8 mouse cellular contexts compared by ENCODE assay signal in the genomic region with DNA sequence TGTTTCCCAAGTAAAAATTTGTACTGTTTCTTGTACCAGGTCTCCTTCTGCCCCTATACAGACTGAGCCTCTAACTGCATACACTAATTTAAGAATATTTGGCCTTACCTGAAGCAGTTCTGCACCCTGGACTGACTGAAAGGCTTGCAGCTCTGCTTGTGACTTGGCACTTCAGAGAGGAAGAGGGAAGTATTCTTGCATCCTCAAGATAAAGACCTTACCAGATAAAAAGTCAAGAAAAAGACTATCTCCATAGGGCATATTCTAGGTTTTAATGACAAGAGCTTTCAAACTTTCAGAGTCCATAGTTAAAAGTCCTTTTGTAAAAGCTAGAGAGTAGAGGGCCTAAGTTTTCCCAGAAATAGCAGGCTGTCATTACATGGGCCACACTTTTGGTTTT. TPM values are rescaled to one million over a fixed set of nuclear protein-coding genes. Genes with fewer than 3 reads are reported as not detected.
DNase-seq lines count a peak whose midpoint lies in the region; ATAC-seq and TF ChIP-seq lines count a peak whose summit lies in the region.

A gene (minus strand): TSS at position 133 of the 400 bp plus-strand sequence.

- H3K4me3 ChIP-seq in heart, embryonic 13.5 days: peak within 1 kb of the TSS; percentile 68
- H3K4me3 ChIP-seq in G1E (ENCODE audit: low read depth, low read length): peak within 1 kb of the TSS; percentile 68
- peak within 1 kb of the TSS; percentile 72 for H3K4me3 ChIP-seq in forebrain, embryonic 16.5 days (replicated peaks; ENCODE audit: low read length)

- H3K27ac ChIP-seq in heart, embryonic 13.5 days (replicated peaks): no peak within 1 kb of the TSS
- no peak within 1 kb of the TSS for H3K27ac ChIP-seq in forebrain, embryonic 16.5 days (ENCODE audit: low read length)

- peaks cover 20% of the 10 kb centered on the region for H3K4me1 ChIP-seq in heart, embryonic 13.5 days
- H3K4me1 ChIP-seq in G1E (ENCODE audit: insufficient read depth, low read depth, low read length): peaks cover 49% of the 10 kb centered on the region
- peaks cover 18% of the 10 kb centered on the region for H3K4me1 ChIP-seq in forebrain, embryonic 16.5 days (replicated peaks; ENCODE audit: control insufficient read depth, insufficient read depth, low read length)

- peaks cover 65% of the 10 kb centered on the region for H3K27me3 ChIP-seq in heart, embryonic 13.5 days (replicated peaks)
- peaks cover 11% of the 10 kb centered on the region; the same call in 1 of the 2 replicates for H3K27me3 ChIP-seq in G1E (ENCODE audit: insufficient read depth, low read length)
- peaks cover 38% of the 10 kb centered on the region for H3K27me3 ChIP-seq in forebrain, embryonic 16.5 days (replicated peaks; ENCODE audit: control insufficient read depth, insufficient read depth, low read length)

- intact Hi-C loops in left cerebral cortex, postnatal 4 days (cut with DNase I): loop anchor here (10.0 kb wide), 1 partner anchor 686 kb away; no protein-coding TSS in a partner anchor

- no peaks in the 10 kb centered on the region for H3K9me3 ChIP-seq in heart, embryonic 13.5 days
- H3K9me3 ChIP-seq in G1E (replicated peaks): peaks cover 15% of the 10 kb centered on the region
- no peaks in the 10 kb centered on the region for H3K9me3 ChIP-seq in forebrain, embryonic 16.5 days (ENCODE audit: control insufficient read depth, low read length)

- H3K9ac ChIP-seq in heart, embryonic 13.5 days: peak within 1 kb of the TSS; percentile 76; the same call in 1 of the 2 replicates
- peak within 1 kb of the TSS; percentile 41 for H3K9ac ChIP-seq in forebrain, embryonic 16.5 days (replicated peaks; ENCODE audit: low read depth, low read length)

- TF ChIP-seq CTCF in G1E (IDR thresholded peaks at IDR 0.05; ENCODE audit: low read depth, low read length): no peak

- peaks cover 11% of the 10 kb centered on the region for H3K36me3 ChIP-seq in heart, embryonic 13.5 days
- H3K36me3 ChIP-seq in G1E (replicated peaks): peaks cover 56% of the 10 kb centered on the region
- H3K36me3 ChIP-seq in forebrain, embryonic 16.5 days (ENCODE audit: control insufficient read depth, insufficient read depth): no peaks in the 10 kb centered on the region

- ATAC-seq in heart, embryonic 13.5 days (ENCODE audit: extremely low read depth, insufficient number of reproducible peaks, low FRiP score, low TSS enrichment): no peak
- peak; percentile 60 for ATAC-seq in G1E (ENCODE audit: extremely low read depth, insufficient number of reproducible peaks, low FRiP score, poor library complexity, severe bottlenecking)
- no peak for ATAC-seq in forebrain, embryonic 16.5 days
- peak; percentile 63 for ATAC-seq in megakaryocyte progenitor cell, adult 5-6 weeks (replicated peaks; ENCODE audit: poor library complexity)

- DNase-seq in heart, adult 11 months: no peak
- DNase-seq in G1E (ENCODE audit: low spot score): peak; percentile 45
- DNase-seq in cerebellum, postnatal 36 days: no peak
- DNase-seq in left cerebral cortex, postnatal 4 days: no peak
- DNase-seq in kidney, adult 9 months: no peak

- peak within 1 kb of the TSS; percentile 99 for H3K4me2 ChIP-seq in heart, embryonic 13.5 days
- peak within 1 kb of the TSS; percentile 98 for H3K4me2 ChIP-seq in forebrain, embryonic 16.5 days (ENCODE audit: low read length)

RNA-seq across cellular contexts. Expression of the gene that starts here (rescaled TPM):
- polyA plus RNA-seq in heart, embryonic 13.5 days (2015; fragmentation: Nextera tagmentation; extraction: Ambion mirVana): 1.8 and 2.4 TPM in 2 replicates
- total RNA-seq in G1E (2014; fragmentation: Nextera tagmentation): 2.5 and 2.6 TPM in 2 replicates
- 24.6 and 25.0 TPM in 2 replicates for total RNA-seq in G1E (2017)
- 32.3 and 33.8 TPM in 2 replicates for polyA plus RNA-seq in G1E (2012)
- polyA plus RNA-seq in forebrain, embryonic 16.5 days (2015; fragmentation: Nextera tagmentation; extraction: Ambion mirVana): 0.21 and 0.28 TPM in 2 replicates
- 1.1 and 1.5 TPM in 2 replicates for total RNA-seq in megakaryocyte progenitor cell, adult 5-6 weeks (2015)
- 0.46 and 1.2 TPM in 2 replicates for total RNA-seq in megakaryocyte progenitor cell, adult 5-6 weeks (2017)
- total RNA-seq in left cerebral cortex, postnatal 4 days (2021): under 1 TPM; 0.30 to 0.62 TPM

Comparison
In these comparisons a context has a peak if more than half of its experiments do, and no peak if none do; other contexts are left out.
1. ATAC-seq: peak in G1E (single experiment) and megakaryocyte progenitor cell, adult 5-6 weeks (single experiment); none in heart, embryonic 13.5 days (single experiment) and forebrain, embryonic 16.5 days (single experiment).
2. Peak in every context shown above with its lines, with median percentiles within 50 percentile points of each other: H3K4me3 ChIP-seq.